Mouse (Mus musculus): Measurements from ENCODE around the gene Washc4.

Gene Washc4

DNA sequence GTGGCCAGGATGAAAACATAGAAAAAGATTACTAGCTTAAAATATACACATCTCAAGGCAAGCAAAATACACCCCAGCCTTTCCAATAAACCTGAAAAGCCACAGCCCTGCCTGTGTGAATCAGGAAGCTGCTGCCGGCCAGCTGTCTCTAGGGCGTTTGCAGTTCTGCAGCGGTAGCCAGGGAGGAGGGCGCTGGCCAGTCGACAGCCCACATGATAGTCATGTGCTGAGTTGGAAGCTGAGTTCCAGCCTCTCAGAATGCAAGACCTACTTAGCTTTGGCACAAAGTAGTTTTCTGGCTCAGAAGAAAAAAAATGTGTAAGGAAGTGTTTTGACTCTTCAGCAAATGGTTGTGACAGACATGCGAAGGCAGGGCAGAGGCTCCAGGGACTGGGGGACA lies 93.7 kb downstream of the Washc4 start:
- no peak for DNase-seq (ENCODE audit: low spot score)

GRCm38 (mm10) chr10:83639881-83640386 lies 96.4 kb downstream of the Washc4 start:
- no peak for DNase-seq (ENCODE audit: low spot score)

DNA sequence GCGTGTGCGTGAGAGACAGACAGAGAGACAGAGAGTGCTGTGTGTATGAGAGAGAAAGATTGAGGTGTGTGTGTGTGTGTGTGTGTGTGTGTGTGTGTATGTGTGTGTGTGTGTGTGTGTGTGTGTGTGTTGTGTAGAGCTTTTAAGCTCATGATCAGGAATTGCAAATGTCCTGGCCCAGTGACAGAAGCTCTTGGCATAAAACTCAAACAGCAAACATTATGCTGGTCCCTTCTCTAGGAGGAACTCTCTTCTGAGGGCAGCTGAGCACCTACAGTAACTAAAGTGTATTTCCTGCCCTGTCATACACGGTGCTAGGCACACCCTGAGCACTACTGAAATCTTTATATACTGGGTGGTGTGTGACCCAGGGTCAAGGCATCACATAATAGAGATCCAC lies 98.1 kb downstream of the Washc4 start:
- DNase-seq (ENCODE audit: low spot score) = no peak

GRCm38 (mm10) chr10:83644167-83644566 lies 100.6 kb downstream of the Washc4 start:
- no peak for DNase-seq (ENCODE audit: low spot score)

DNA sequence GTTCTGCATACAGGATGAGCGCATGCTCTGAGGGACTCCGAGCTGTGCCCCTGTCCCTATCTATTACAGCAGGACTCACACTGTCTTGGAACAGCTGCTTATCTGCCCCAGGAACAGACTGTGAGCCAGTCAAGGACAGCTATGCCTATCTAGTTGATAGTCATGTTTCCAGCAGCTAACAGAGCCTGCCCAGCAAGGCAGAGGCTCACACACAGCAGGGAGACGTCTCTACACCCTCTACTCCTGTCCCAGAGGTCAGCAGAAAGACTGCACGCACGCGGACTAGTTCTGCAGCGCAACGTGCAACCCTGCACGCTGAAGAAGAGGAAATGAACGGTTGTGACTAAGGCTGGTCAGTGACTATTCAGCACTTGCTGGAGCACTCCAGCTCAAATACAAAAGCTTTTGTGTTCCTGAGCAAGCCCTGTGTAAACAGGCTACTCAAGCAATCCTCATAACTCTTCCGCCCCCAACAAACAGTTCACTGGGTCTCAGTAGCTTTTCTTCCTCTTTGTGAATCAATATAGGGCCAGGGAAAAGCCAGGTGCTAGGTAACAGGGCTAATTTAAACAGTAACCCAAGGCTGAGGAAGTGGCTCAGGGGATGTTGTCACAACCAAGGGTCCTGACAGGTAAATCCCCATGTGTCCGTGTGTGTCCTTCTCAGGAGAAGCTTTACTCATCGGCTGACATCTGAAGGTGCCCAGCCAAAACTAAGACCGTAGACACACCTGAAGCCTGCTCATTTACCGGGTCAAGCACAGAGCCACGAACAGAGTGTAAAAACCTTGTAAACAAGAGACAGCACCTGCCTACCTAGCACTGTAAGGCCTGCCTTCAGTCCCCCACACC lies 101.5 kb downstream of the Washc4 start:
- DNase-seq (ENCODE audit: low spot score) = no peak

- DNase-seq (ENCODE audit: low spot score) = no peak
Measured at GRCm38 (mm10) chr10:83645716-83645990, 102.1 kb downstream of the Washc4 start.
